Mouse (Mus musculus): ENCODE results near the gene Lrrc8c. TPM values are rescaled to one million over a fixed set of nuclear protein-coding genes. Genes with fewer than 3 reads are reported as not detected.
A peak's percentile ranks its signal among the peaks of the same experiment; 100 is the strongest.

The Lrrc8c gene
- polyA plus RNA-seq, 1 experiment from 2014 or later: 9.5 TPM

- Histone ChIP-seq H3K9ac (no peak overlapping the region), H3K4me1 (peaks cover 10% of the 10 kb centered on the region), H3K27ac (no peak overlapping the region), H3K36me3 (ENCODE audit: poor library complexity, severe bottlenecking) (peaks cover 3% of the 10 kb centered on the region; the same call in 1 of the 2 replicates), H3K9me3 (replicated peaks) (no peaks in the 10 kb centered on the region), H3K4me3 (no peak overlapping the region), H3K27me3 (no peaks in the 10 kb centered on the region), H3K4me2 (no peak overlapping the region)
- ATAC-seq: no peak
- 83% methylated on average over 6 of the region's 6 CpGs for WGBS
Observed at GRCm38 (mm10) chr5:105587471-105587870, 68.3 kb downstream of the Lrrc8c start.

- WGBS: 90% methylated on average over 4 of the region's 4 CpGs
- Histone ChIP-seq H3K9me3 (replicated peaks) (no peaks in the 10 kb centered on the region), H3K4me2 (no peak overlapping the region), H3K9ac (no peak overlapping the region), H3K27ac (no peak overlapping the region), H3K4me3 (no peak overlapping the region), H3K27me3 (no peaks in the 10 kb centered on the region), H3K36me3 (ENCODE audit: poor library complexity, severe bottlenecking) (no peaks in the 10 kb centered on the region), H3K4me1 (peaks cover 10% of the 10 kb centered on the region)
- no peak for ATAC-seq
Observed at GRCm38 (mm10) chr5:105588683-105589082, 69.5 kb downstream of the Lrrc8c start.

GRCm38 (mm10) chr5:105589119-105589518 is 69.9 kb downstream of the Lrrc8c start:
- H3K4me2 ChIP-seq: no peak overlapping the region
- H3K27me3 ChIP-seq: no peaks in the 10 kb centered on the region
- peaks cover 10% of the 10 kb centered on the region for H3K4me1 ChIP-seq
- no peaks in the 10 kb centered on the region for H3K36me3 ChIP-seq (ENCODE audit: poor library complexity, severe bottlenecking)
- no peak overlapping the region for H3K9ac ChIP-seq
- 90% methylated on average over 3 of the region's 3 CpGs for WGBS
- no peaks in the 10 kb centered on the region for H3K9me3 ChIP-seq (replicated peaks)
- no peak overlapping the region for H3K27ac ChIP-seq
- no peak for ATAC-seq
- H3K4me3 ChIP-seq: no peak overlapping the region

GRCm38 (mm10) chr5:105592396-105592795 is 73.2 kb downstream of the Lrrc8c start:
- Histone ChIP-seq H3K27me3 (no peaks in the 10 kb centered on the region), H3K4me2 (no peak overlapping the region), H3K4me1 (no peaks in the 10 kb centered on the region), H3K9ac (no peak overlapping the region), H3K36me3 (ENCODE audit: poor library complexity, severe bottlenecking) (no peaks in the 10 kb centered on the region), H3K27ac (no peak overlapping the region), H3K4me3 (no peak overlapping the region), H3K9me3 (replicated peaks) (no peaks in the 10 kb centered on the region)
- WGBS: 87% methylated on average over 4 of the region's 4 CpGs
- no peak for ATAC-seq

- 96% methylated on average over 9 of the region's 9 CpGs for WGBS
- Histone ChIP-seq H3K4me3 (no peak overlapping the region), H3K27me3 (no peaks in the 10 kb centered on the region), H3K36me3 (ENCODE audit: poor library complexity, severe bottlenecking) (no peaks in the 10 kb centered on the region), H3K4me1 (no peaks in the 10 kb centered on the region), H3K4me2 (no peak overlapping the region), H3K9ac (no peak overlapping the region), H3K9me3 (replicated peaks) (no peaks in the 10 kb centered on the region), H3K27ac (no peak overlapping the region)
- ATAC-seq: no peak
Observed at GRCm38 (mm10) chr5:105593630-105594029, 74.4 kb downstream of the Lrrc8c start.

GRCm38 (mm10) chr5:105598866-105599265 is 79.7 kb downstream of the Lrrc8c start:
- H3K36me3 ChIP-seq (ENCODE audit: poor library complexity, severe bottlenecking): no peaks in the 10 kb centered on the region
- H3K9ac ChIP-seq: no peak overlapping the region
- H3K27me3 ChIP-seq: no peaks in the 10 kb centered on the region
- 82% methylated on average over 9 of the region's 9 CpGs for WGBS
- H3K4me2 ChIP-seq: no peak overlapping the region
- H3K4me3 ChIP-seq: no peak overlapping the region
- H3K27ac ChIP-seq: no peak overlapping the region
- H3K4me1 ChIP-seq: no peaks in the 10 kb centered on the region
- no peak for ATAC-seq
- H3K9me3 ChIP-seq (replicated peaks): no peaks in the 10 kb centered on the region

GRCm38 (mm10) chr5:105599315-105599714 is 80.1 kb downstream of the Lrrc8c start:
- no peak overlapping the region for H3K4me3 ChIP-seq
- ATAC-seq: no peak
- 68% methylated on average over 4 of the region's 4 CpGs for WGBS
- H3K27me3 ChIP-seq: no peaks in the 10 kb centered on the region
- no peak overlapping the region for H3K9ac ChIP-seq
- H3K36me3 ChIP-seq (ENCODE audit: poor library complexity, severe bottlenecking): no peaks in the 10 kb centered on the region
- no peaks in the 10 kb centered on the region for H3K4me1 ChIP-seq
- H3K27ac ChIP-seq: no peak overlapping the region
- H3K9me3 ChIP-seq (replicated peaks): no peaks in the 10 kb centered on the region
- H3K4me2 ChIP-seq: no peak overlapping the region

GRCm38 (mm10) chr5:105600998-105601397 is 81.8 kb downstream of the Lrrc8c start:
- Histone ChIP-seq H3K27ac (no peak overlapping the region), H3K36me3 (ENCODE audit: poor library complexity, severe bottlenecking) (no peaks in the 10 kb centered on the region), H3K27me3 (no peaks in the 10 kb centered on the region), H3K4me2 (no peak overlapping the region), H3K4me3 (no peak overlapping the region), H3K9ac (no peak overlapping the region), H3K4me1 (peaks cover 10% of the 10 kb centered on the region; the same call in 1 of the 2 replicates), H3K9me3 (replicated peaks) (no peaks in the 10 kb centered on the region)
- no peak for ATAC-seq
- 78% methylated on average over 4 of the region's 5 CpGs for WGBS

- H3K4me1 ChIP-seq: peaks cover 10% of the 10 kb centered on the region; the same call in 1 of the 2 replicates
- no peak overlapping the region for H3K27ac ChIP-seq
- no peak overlapping the region for H3K4me2 ChIP-seq
- H3K36me3 ChIP-seq (ENCODE audit: poor library complexity, severe bottlenecking): peaks cover 13% of the 10 kb centered on the region
- no peak for ATAC-seq
- no peaks in the 10 kb centered on the region for H3K9me3 ChIP-seq (replicated peaks)
- H3K4me3 ChIP-seq: no peak overlapping the region
- WGBS: 85% methylated on average over 9 of the region's 9 CpGs
- no peak overlapping the region for H3K9ac ChIP-seq
- H3K27me3 ChIP-seq: no peaks in the 10 kb centered on the region
Observed at GRCm38 (mm10) chr5:105602585-105602984, 83.4 kb downstream of the Lrrc8c start.

GRCm38 (mm10) chr5:105605736-105606135 is 86.5 kb downstream of the Lrrc8c start:
- Histone ChIP-seq H3K9ac (no peak overlapping the region), H3K27ac (no peak overlapping the region), H3K4me3 (no peak overlapping the region), H3K9me3 (replicated peaks) (no peaks in the 10 kb centered on the region), H3K36me3 (ENCODE audit: poor library complexity, severe bottlenecking) (peaks cover 26% of the 10 kb centered on the region), H3K4me1 (peaks cover 10% of the 10 kb centered on the region; the same call in 1 of the 2 replicates), H3K4me2 (no peak overlapping the region), H3K27me3 (no peaks in the 10 kb centered on the region)
- 41% methylated on average over 9 of the region's 9 CpGs for WGBS
- ATAC-seq: no peak

- no peak overlapping the region for H3K4me3 ChIP-seq
- no peak overlapping the region for H3K4me2 ChIP-seq
- no peak overlapping the region for H3K9ac ChIP-seq
- no peaks in the 10 kb centered on the region for H3K9me3 ChIP-seq (replicated peaks)
- no peaks in the 10 kb centered on the region for H3K27me3 ChIP-seq
- peaks cover 26% of the 10 kb centered on the region for H3K36me3 ChIP-seq (ENCODE audit: poor library complexity, severe bottlenecking)
- H3K4me1 ChIP-seq: peaks cover 10% of the 10 kb centered on the region; the same call in 1 of the 2 replicates
- WGBS: 77% methylated on average over 12 of the region's 12 CpGs
- ATAC-seq: peak; percentile 27; the same call in 1 of the 2 replicates
- H3K27ac ChIP-seq: no peak overlapping the region
Observed at GRCm38 (mm10) chr5:105609683-105610082, 90.5 kb downstream of the Lrrc8c start.

GRCm38 (mm10) chr5:105613002-105613401 is 93.8 kb downstream of the Lrrc8c start:
- Histone ChIP-seq H3K4me3 (no peak overlapping the region), H3K27me3 (no peaks in the 10 kb centered on the region), H3K36me3 (ENCODE audit: poor library complexity, severe bottlenecking) (peaks cover 9% of the 10 kb centered on the region), H3K9me3 (replicated peaks) (no peaks in the 10 kb centered on the region), H3K4me1 (no peaks in the 10 kb centered on the region), H3K4me2 (no peak overlapping the region), H3K27ac (no peak overlapping the region), H3K9ac (no peak overlapping the region)
- ATAC-seq: no peak
- WGBS: 63% methylated on average over 9 of the region's 9 CpGs

- Histone ChIP-seq H3K9me3 (replicated peaks) (no peaks in the 10 kb centered on the region), H3K4me1 (no peaks in the 10 kb centered on the region), H3K36me3 (ENCODE audit: poor library complexity, severe bottlenecking) (peaks cover 4% of the 10 kb centered on the region; the same call in 1 of the 2 replicates), H3K4me2 (no peak overlapping the region), H3K27ac (no peak overlapping the region), H3K27me3 (no peaks in the 10 kb centered on the region), H3K9ac (no peak overlapping the region), H3K4me3 (no peak overlapping the region)
- no peak for ATAC-seq
- WGBS: 41% methylated on average over 5 of the region's 5 CpGs
Observed at GRCm38 (mm10) chr5:105614000-105614399, 94.8 kb downstream of the Lrrc8c start.

Data from forebrain, embryonic 13.5 days (tissue).